Mouse (Mus musculus) left cerebral cortex, adult 2 months (tissue): ENCODE data around the gene Hs3st3a1. TPM values are rescaled to one million over a fixed set of nuclear protein-coding genes. Genes with fewer than 3 reads are reported as not detected.

Experiments
- DNase-seq, 2 experiments: peaks; one replicate each; pipeline ENCODE4 v3.0.0; 2021 to 2022; ENCODE audit warnings: low spot score in 2 of 2, mixed read lengths in 1 of 2; ENCODE audit errors: extremely low spot score in 1 of 2
- H3K27ac ChIP-seq: fragments of 200-600 bp; 2 replicates; pipeline ENCODE4 v1.8.1; 2022
- H3K4me3 ChIP-seq: fragments of 200-600 bp; 2 replicates; pipeline ENCODE4 v1.8.1; 2022
- CTCF ChIP-seq: fragments of 200-600 bp; IDR thresholded peaks from 2 replicates; pipeline ENCODE4 v1.8.1; 2022; ENCODE audit warnings: antibody characterized with exemption, mild to moderate bottlenecking, moderate library complexity
- intact Hi-C: fragments of 180-260 bp; cut with DNase I; formaldehyde crosslinking; loops from one replicate; pipeline ENCODE4 v1.15.1; 2025
- total RNA-seq, 2 experiments: library from RNA; stranded (reverse); gene quantifications; 2 replicates each; pipeline ENCODE4 v1.2.3; 2021

The Hs3st3a1 gene
- total RNA-seq, 2 experiments from 2014 or later = 1.1 TPM

GRCm38 (mm10) chr11:64523993-64524570 is 89.0 kb downstream of the Hs3st3a1 start:
- Histone ChIP-seq H3K27ac (no peak overlapping the region), H3K4me3 (no peak overlapping the region)
- no peak for DNase-seq
- no peak for TF ChIP-seq CTCF
- intact Hi-C loops = no loop called here

GRCm38 (mm10) chr11:64537230-64537629 is 102.1 kb downstream of the Hs3st3a1 start:
- intact Hi-C loops = no loop called here
- DNase-seq = no peak
- TF ChIP-seq CTCF = no peak
- Histone ChIP-seq H3K4me3 (no peak overlapping the region), H3K27ac (no peak overlapping the region)

GRCm38 (mm10) chr11:64541866-64542265 is 106.7 kb downstream of the Hs3st3a1 start:
- TF ChIP-seq CTCF = no peak
- intact Hi-C loops = no loop called here
- Histone ChIP-seq H3K27ac (no peak overlapping the region), H3K4me3 (no peak overlapping the region)
- DNase-seq = no peak

GRCm38 (mm10) chr11:64542335-64542734 is 107.2 kb downstream of the Hs3st3a1 start:
- no peak for DNase-seq
- Histone ChIP-seq H3K27ac (no peak overlapping the region), H3K4me3 (no peak overlapping the region)
- no peak for TF ChIP-seq CTCF
- intact Hi-C loops = no loop called here

GRCm38 (mm10) chr11:64543181-64543641 is 108.1 kb downstream of the Hs3st3a1 start:
- no peak for DNase-seq
- TF ChIP-seq CTCF = no peak
- intact Hi-C loops = no loop called here
- Histone ChIP-seq H3K4me3 (no peak overlapping the region), H3K27ac (no peak overlapping the region)

GRCm38 (mm10) chr11:64544236-64544635 is 109.1 kb downstream of the Hs3st3a1 start:
- no peak for DNase-seq
- intact Hi-C loops = no loop called here
- H3K4me3 ChIP-seq = no peak overlapping the region
- no peak for TF ChIP-seq CTCF
- H3K27ac ChIP-seq = no peak overlapping the region

- Histone ChIP-seq H3K4me3 (no peak overlapping the region), H3K27ac (no peak overlapping the region)
- no peak for TF ChIP-seq CTCF
- intact Hi-C loops = no loop called here
- no peak for DNase-seq
Observed at GRCm38 (mm10) chr11:64549380-64549779, 114.2 kb downstream of the Hs3st3a1 start.

- H3K27ac ChIP-seq = no peak overlapping the region
- no peak for TF ChIP-seq CTCF
- no peak for DNase-seq
- H3K4me3 ChIP-seq = no peak overlapping the region
- intact Hi-C loops = no loop called here
Observed at GRCm38 (mm10) chr11:64549955-64550354, 114.8 kb downstream of the Hs3st3a1 start.

- DNase-seq = no peak
- TF ChIP-seq CTCF = no peak
- H3K27ac ChIP-seq = no peak overlapping the region
- intact Hi-C loops = no loop called here
- no peak overlapping the region for H3K4me3 ChIP-seq
Observed at GRCm38 (mm10) chr11:64558282-64558681, 123.2 kb downstream of the Hs3st3a1 start.

- no peak overlapping the region for H3K27ac ChIP-seq
- no peak overlapping the region for H3K4me3 ChIP-seq
- TF ChIP-seq CTCF = no peak
- intact Hi-C loops = no loop called here
- DNase-seq = no peak
Observed at GRCm38 (mm10) chr11:64559388-64559787, 124.3 kb downstream of the Hs3st3a1 start.

- H3K27ac ChIP-seq = no peak overlapping the region
- DNase-seq = no peak
- TF ChIP-seq CTCF = no peak
- intact Hi-C loops = no loop called here
- no peak overlapping the region for H3K4me3 ChIP-seq
Observed at GRCm38 (mm10) chr11:64560471-64560870, 125.3 kb downstream of the Hs3st3a1 start.

GRCm38 (mm10) chr11:64562771-64563170 is 127.6 kb downstream of the Hs3st3a1 start:
- intact Hi-C loops = no loop called here
- Histone ChIP-seq H3K4me3 (no peak overlapping the region), H3K27ac (no peak overlapping the region)
- DNase-seq = no peak
- TF ChIP-seq CTCF = no peak

Other genes with a start within 250 kb of the Hs3st3a1 start
- 1 to 10 TPM in 1 of 2 experiments, under 1 TPM in 1; 0.68 to 1.4 TPM for gene F930015N05Rik, start 1.3 kb downstream of the Hs3st3a1 start, total RNA-seq